Mouse (Mus musculus) heart, embryonic 10.5 days (tissue): Measurements from ENCODE around the gene Hephl1. TPM values are rescaled to one million over a fixed set of nuclear protein-coding genes. Genes with fewer than 3 reads are reported as not detected.

Experiments
- DNase-seq: peaks from one replicate; pipeline ENCODE4 v3.0.0-alpha.2; 2017; ENCODE audit warnings: low spot score
- H3K27ac ChIP-seq: fragments of 300-500 bp; sonication (generic); 2 replicates; pipeline ENCODE4 v1.5.1; 2016; ENCODE audit warnings: mild to moderate bottlenecking
- H3K27me3 ChIP-seq: fragments of 300-500 bp; sonication (generic); 2 replicates; pipeline ENCODE4 v1.6.1; 2016; ENCODE audit warnings: mild to moderate bottlenecking; ENCODE audit not compliant: poor library complexity, insufficient read depth, severe bottlenecking
- H3K36me3 ChIP-seq: fragments of 300-500 bp; sonication (generic); 2 replicates; pipeline ENCODE4 v1.6.1; 2016; ENCODE audit warnings: mild to moderate bottlenecking, moderate library complexity
- H3K4me1 ChIP-seq: fragments of 300-500 bp; sonication (generic); 2 replicates; pipeline ENCODE4 v1.6.1; 2016; ENCODE audit warnings: mild to moderate bottlenecking
- H3K4me3 ChIP-seq: fragments of 300-500 bp; sonication (generic); 2 replicates; pipeline ENCODE4 v1.5.1; 2016; ENCODE audit warnings: mild to moderate bottlenecking, moderate library complexity
- H3K9me3 ChIP-seq: fragments of 300-500 bp; sonication (generic); 2 replicates; pipeline ENCODE4 v1.6.1; 2016; ENCODE audit warnings: mild to moderate bottlenecking, moderate library complexity
- WGBS: fragments of 180-500 bp; shearing (Covaris S2); methylation state at CpG from one replicate; pipeline ENCODE4 v1.1.7; 2016; 5-methylcytosine and 5-hydroxymethylcytosine counted together
- polyA plus RNA-seq: library from polyadenylated mRNA; unstranded; fragments of >200 nt; fragmentation: Nextera tagmentation; extraction: Ambion mirVana; gene quantifications from 2 replicates; pipeline ENCODE4 v1.2.1, GENCODE M21; 2016

The Hephl1 gene
- polyA plus RNA-seq, 1 experiment from 2014 or later: not detected

GRCm38 (mm10) chr9:15029025-15029727 is 82.7 kb downstream of the Hephl1 start:
- Histone ChIP-seq H3K9me3 (no peaks in the 10 kb centered on the region), H3K36me3 (peaks cover 17% of the 10 kb centered on the region; the same call in 1 of the 2 replicates), H3K27ac (no peak overlapping the region), H3K27me3 (no peaks in the 10 kb centered on the region), H3K4me1 (0 out of 2 replicates have a peak, but pooled peaks cover 4% of the 10 kb centered on the region), H3K4me3 (no peak overlapping the region)
- no peak for DNase-seq
- WGBS: 46% methylated on average over 5 of the region's 5 CpGs

GRCm38 (mm10) chr9:15027725-15028124 is 84.2 kb downstream of the Hephl1 start:
- DNase-seq: no peak
- peaks cover 17% of the 10 kb centered on the region; the same call in 1 of the 2 replicates for H3K36me3 ChIP-seq
- H3K27me3 ChIP-seq: no peaks in the 10 kb centered on the region
- WGBS: 59% methylated on average over 3 of the region's 3 CpGs
- no peak overlapping the region for H3K27ac ChIP-seq
- no peaks in the 10 kb centered on the region for H3K9me3 ChIP-seq
- 0 out of 2 replicates have a peak, but pooled peaks cover 4% of the 10 kb centered on the region for H3K4me1 ChIP-seq
- no peak overlapping the region for H3K4me3 ChIP-seq

- no peak for DNase-seq
- 88% methylated on average over 1 of the region's 1 CpGs for WGBS
- Histone ChIP-seq H3K27me3 (no peaks in the 10 kb centered on the region), H3K4me3 (no peak overlapping the region), H3K36me3 (peaks cover 22% of the 10 kb centered on the region), H3K4me1 (peaks cover 3% of the 10 kb centered on the region; the same call in 1 of the 2 replicates), H3K9me3 (no peaks in the 10 kb centered on the region), H3K27ac (no peak overlapping the region)
Measured at GRCm38 (mm10) chr9:15023049-15023448, 88.9 kb downstream of the Hephl1 start.

GRCm38 (mm10) chr9:15021156-15021555 is 90.8 kb downstream of the Hephl1 start:
- no peaks in the 10 kb centered on the region for H3K9me3 ChIP-seq
- no peak for DNase-seq
- H3K27ac ChIP-seq: no peak overlapping the region
- H3K27me3 ChIP-seq: no peaks in the 10 kb centered on the region
- H3K4me3 ChIP-seq: no peak overlapping the region
- WGBS: 64% methylated on average over 9 of the region's 9 CpGs
- peaks cover 14% of the 10 kb centered on the region for H3K36me3 ChIP-seq
- peaks cover 3% of the 10 kb centered on the region; the same call in 1 of the 2 replicates for H3K4me1 ChIP-seq

GRCm38 (mm10) chr9:15020561-15021080 is 91.3 kb downstream of the Hephl1 start:
- Histone ChIP-seq H3K27ac (no peak overlapping the region), H3K9me3 (no peaks in the 10 kb centered on the region), H3K4me1 (peaks cover 3% of the 10 kb centered on the region; the same call in 1 of the 2 replicates), H3K27me3 (no peaks in the 10 kb centered on the region), H3K36me3 (peaks cover 12% of the 10 kb centered on the region), H3K4me3 (no peak overlapping the region)
- 84% methylated on average over 5 of the region's 5 CpGs for WGBS
- no peak for DNase-seq

- 82% methylated on average over 5 of the region's 5 CpGs for WGBS
- Histone ChIP-seq H3K27me3 (no peaks in the 10 kb centered on the region), H3K36me3 (peaks cover 12% of the 10 kb centered on the region), H3K27ac (no peak overlapping the region), H3K4me3 (no peak overlapping the region), H3K4me1 (peaks cover 3% of the 10 kb centered on the region), H3K9me3 (no peaks in the 10 kb centered on the region)
- DNase-seq: no peak
Measured at GRCm38 (mm10) chr9:15018756-15019131, 93.2 kb downstream of the Hephl1 start.

- Histone ChIP-seq H3K9me3 (no peaks in the 10 kb centered on the region), H3K27me3 (no peaks in the 10 kb centered on the region), H3K4me3 (no peak overlapping the region), H3K4me1 (peaks cover 3% of the 10 kb centered on the region), H3K27ac (no peak overlapping the region), H3K36me3 (peaks cover 12% of the 10 kb centered on the region)
- WGBS: 67% methylated on average over 18 of the region's 18 CpGs
- DNase-seq: no peak
Measured at GRCm38 (mm10) chr9:15017791-15018755, 93.8 kb downstream of the Hephl1 start.

GRCm38 (mm10) chr9:15015223-15015956 is 96.5 kb downstream of the Hephl1 start:
- no peak for DNase-seq
- H3K4me3 ChIP-seq: no peak overlapping the region
- no peak overlapping the region for H3K27ac ChIP-seq
- no peaks in the 10 kb centered on the region for H3K9me3 ChIP-seq
- H3K27me3 ChIP-seq: no peaks in the 10 kb centered on the region
- 53% methylated on average over 7 of the region's 7 CpGs for WGBS
- peaks cover 7% of the 10 kb centered on the region for H3K36me3 ChIP-seq
- H3K4me1 ChIP-seq: peaks cover 7% of the 10 kb centered on the region

- no peak for DNase-seq
- Histone ChIP-seq H3K36me3 (peaks cover 26% of the 10 kb centered on the region), H3K27ac (no peak overlapping the region), H3K27me3 (no peaks in the 10 kb centered on the region), H3K4me1 (peaks cover 25% of the 10 kb centered on the region; the same call in 1 of the 2 replicates), H3K9me3 (no peaks in the 10 kb centered on the region), H3K4me3 (no peak overlapping the region)
- WGBS: 87% methylated on average over 14 of the region's 14 CpGs
Measured at GRCm38 (mm10) chr9:15007566-15007965, 104.3 kb downstream of the Hephl1 start.

GRCm38 (mm10) chr9:15004298-15004685 is 107.6 kb downstream of the Hephl1 start:
- no peak for DNase-seq
- Histone ChIP-seq H3K4me3 (no peak overlapping the region), H3K27me3 (no peaks in the 10 kb centered on the region), H3K9me3 (no peaks in the 10 kb centered on the region), H3K4me1 (peaks cover 14% of the 10 kb centered on the region; the same call in 1 of the 2 replicates), H3K27ac (no peak overlapping the region), H3K36me3 (peaks cover 23% of the 10 kb centered on the region)
- WGBS: 72% methylated on average over 9 of the region's 9 CpGs

- no peak for DNase-seq
- H3K4me3 ChIP-seq: no peak overlapping the region
- H3K36me3 ChIP-seq: peaks cover 23% of the 10 kb centered on the region
- H3K27ac ChIP-seq: no peak overlapping the region
- peaks cover 14% of the 10 kb centered on the region; the same call in 1 of the 2 replicates for H3K4me1 ChIP-seq
- 59% methylated on average over 10 of the region's 10 CpGs for WGBS
- no peaks in the 10 kb centered on the region for H3K9me3 ChIP-seq
- H3K27me3 ChIP-seq: no peaks in the 10 kb centered on the region
Measured at GRCm38 (mm10) chr9:15003676-15004297, 108.1 kb downstream of the Hephl1 start.
